Mouse (Mus musculus): ENCODE results near the gene Clybl. TPM values are rescaled to one million over a fixed set of nuclear protein-coding genes. Genes with fewer than 3 reads are reported as not detected.
A peak's percentile ranks its signal among the peaks of the same experiment; 100 is the strongest.

Gene Clybl
- polyA plus RNA-seq, 1 experiment from 2014 or later = 8.4 TPM

GRCm38 (mm10) chr14:122217221-122217620 is 35.7 kb downstream of the Clybl start:
- 94% methylated on average over 4 of the region's 4 CpGs for WGBS
- 0 out of 2 replicates have a peak, but pooled peaks cover 4% of the 10 kb centered on the region for H3K4me1 ChIP-seq (replicated peaks; ENCODE audit: control insufficient read depth, insufficient read depth, low read length)
- H3K9me3 ChIP-seq (ENCODE audit: control insufficient read depth, low read length) = no peaks in the 10 kb centered on the region
- H3K27ac ChIP-seq (ENCODE audit: low read length) = no peak overlapping the region
- H3K4me3 ChIP-seq (replicated peaks; ENCODE audit: low read length) = no peak overlapping the region
- no peak for ATAC-seq
- no peak overlapping the region for H3K4me2 ChIP-seq (ENCODE audit: low read length)
- no peaks in the 10 kb centered on the region for H3K36me3 ChIP-seq (ENCODE audit: control insufficient read depth, insufficient read depth)
- H3K27me3 ChIP-seq (replicated peaks; ENCODE audit: control insufficient read depth, insufficient read depth, low read length) = no peaks in the 10 kb centered on the region
- H3K9ac ChIP-seq (replicated peaks; ENCODE audit: low read depth, low read length) = no peak overlapping the region

GRCm38 (mm10) chr14:122222934-122223374 is 41.5 kb downstream of the Clybl start:
- Histone ChIP-seq H3K27me3 (replicated peaks; ENCODE audit: control insufficient read depth, insufficient read depth, low read length) (peaks cover 25% of the 10 kb centered on the region), H3K9me3 (ENCODE audit: control insufficient read depth, low read length) (no peaks in the 10 kb centered on the region), H3K27ac (ENCODE audit: low read length) (no peak overlapping the region), H3K36me3 (ENCODE audit: control insufficient read depth, insufficient read depth) (no peaks in the 10 kb centered on the region), H3K4me3 (replicated peaks; ENCODE audit: low read length) (no peak overlapping the region), H3K4me2 (ENCODE audit: low read length) (no peak overlapping the region), H3K9ac (replicated peaks; ENCODE audit: low read depth, low read length) (no peak overlapping the region), H3K4me1 (replicated peaks; ENCODE audit: control insufficient read depth, insufficient read depth, low read length) (peaks cover 9% of the 10 kb centered on the region)
- WGBS = 76% methylated on average over 10 of the region's 10 CpGs
- no peak for ATAC-seq

GRCm38 (mm10) chr14:122223461-122224102 is 42.1 kb downstream of the Clybl start:
- no peaks in the 10 kb centered on the region for H3K9me3 ChIP-seq (ENCODE audit: control insufficient read depth, low read length)
- H3K36me3 ChIP-seq (ENCODE audit: control insufficient read depth, insufficient read depth) = no peaks in the 10 kb centered on the region
- peak; percentile 94 for ATAC-seq
- H3K4me1 ChIP-seq (replicated peaks; ENCODE audit: control insufficient read depth, insufficient read depth, low read length) = peaks cover 9% of the 10 kb centered on the region
- no peak overlapping the region for H3K9ac ChIP-seq (replicated peaks; ENCODE audit: low read depth, low read length)
- no peak overlapping the region for H3K4me3 ChIP-seq (replicated peaks; ENCODE audit: low read length)
- H3K27ac ChIP-seq (ENCODE audit: low read length) = no peak overlapping the region
- H3K4me2 ChIP-seq (ENCODE audit: low read length) = peak overlapping the region; percentile 27
- H3K27me3 ChIP-seq (replicated peaks; ENCODE audit: control insufficient read depth, insufficient read depth, low read length) = peaks cover 25% of the 10 kb centered on the region
- WGBS = 23% methylated on average over 9 of the region's 9 CpGs

GRCm38 (mm10) chr14:122224103-122224494 is 42.6 kb downstream of the Clybl start:
- no peak overlapping the region for H3K4me3 ChIP-seq (replicated peaks; ENCODE audit: low read length)
- H3K27me3 ChIP-seq (replicated peaks; ENCODE audit: control insufficient read depth, insufficient read depth, low read length) = peaks cover 25% of the 10 kb centered on the region
- 46% methylated on average over 6 of the region's 6 CpGs for WGBS
- no peak overlapping the region for H3K9ac ChIP-seq (replicated peaks; ENCODE audit: low read depth, low read length)
- H3K9me3 ChIP-seq (ENCODE audit: control insufficient read depth, low read length) = no peaks in the 10 kb centered on the region
- no peak overlapping the region for H3K27ac ChIP-seq (ENCODE audit: low read length)
- ATAC-seq = no peak
- no peaks in the 10 kb centered on the region for H3K36me3 ChIP-seq (ENCODE audit: control insufficient read depth, insufficient read depth)
- H3K4me2 ChIP-seq (ENCODE audit: low read length) = peak overlapping the region; percentile 9; the same call in 1 of the 2 replicates
- peaks cover 11% of the 10 kb centered on the region for H3K4me1 ChIP-seq (replicated peaks; ENCODE audit: control insufficient read depth, insufficient read depth, low read length)

- H3K27ac ChIP-seq (ENCODE audit: low read length) = no peak overlapping the region
- 56% methylated on average over 8 of the region's 8 CpGs for WGBS
- H3K27me3 ChIP-seq (replicated peaks; ENCODE audit: control insufficient read depth, insufficient read depth, low read length) = peaks cover 25% of the 10 kb centered on the region
- H3K36me3 ChIP-seq (ENCODE audit: control insufficient read depth, insufficient read depth) = no peaks in the 10 kb centered on the region
- no peak overlapping the region for H3K4me2 ChIP-seq (ENCODE audit: low read length)
- H3K4me3 ChIP-seq (replicated peaks; ENCODE audit: low read length) = no peak overlapping the region
- H3K4me1 ChIP-seq (replicated peaks; ENCODE audit: control insufficient read depth, insufficient read depth, low read length) = peaks cover 11% of the 10 kb centered on the region
- H3K9ac ChIP-seq (replicated peaks; ENCODE audit: low read depth, low read length) = no peak overlapping the region
- H3K9me3 ChIP-seq (ENCODE audit: control insufficient read depth, low read length) = no peaks in the 10 kb centered on the region
- no peak for ATAC-seq
Measured at GRCm38 (mm10) chr14:122224501-122224928, 43.0 kb downstream of the Clybl start.

- no peak overlapping the region for H3K27ac ChIP-seq (ENCODE audit: low read length)
- ATAC-seq = no peak
- H3K9me3 ChIP-seq (ENCODE audit: control insufficient read depth, low read length) = no peaks in the 10 kb centered on the region
- H3K4me3 ChIP-seq (replicated peaks; ENCODE audit: low read length) = no peak overlapping the region
- no peak overlapping the region for H3K9ac ChIP-seq (replicated peaks; ENCODE audit: low read depth, low read length)
- no peak overlapping the region for H3K4me2 ChIP-seq (ENCODE audit: low read length)
- H3K36me3 ChIP-seq (ENCODE audit: control insufficient read depth, insufficient read depth) = no peaks in the 10 kb centered on the region
- 26% methylated on average over 7 of the region's 7 CpGs for WGBS
- H3K4me1 ChIP-seq (replicated peaks; ENCODE audit: control insufficient read depth, insufficient read depth, low read length) = peaks cover 14% of the 10 kb centered on the region
- peaks cover 27% of the 10 kb centered on the region for H3K27me3 ChIP-seq (replicated peaks; ENCODE audit: control insufficient read depth, insufficient read depth, low read length)
Measured at GRCm38 (mm10) chr14:122225479-122226132, 44.1 kb downstream of the Clybl start.

- Histone ChIP-seq H3K36me3 (ENCODE audit: control insufficient read depth, insufficient read depth) (no peaks in the 10 kb centered on the region), H3K27me3 (replicated peaks; ENCODE audit: control insufficient read depth, insufficient read depth, low read length) (peaks cover 29% of the 10 kb centered on the region), H3K9me3 (ENCODE audit: control insufficient read depth, low read length) (no peaks in the 10 kb centered on the region), H3K27ac (ENCODE audit: low read length) (no peak overlapping the region), H3K4me2 (ENCODE audit: low read length) (no peak overlapping the region), H3K9ac (replicated peaks; ENCODE audit: low read depth, low read length) (no peak overlapping the region), H3K4me3 (replicated peaks; ENCODE audit: low read length) (no peak overlapping the region), H3K4me1 (replicated peaks; ENCODE audit: control insufficient read depth, insufficient read depth, low read length) (peaks cover 15% of the 10 kb centered on the region)
- no peak for ATAC-seq
- WGBS = 50% methylated on average over 2 of the region's 2 CpGs
Measured at GRCm38 (mm10) chr14:122226133-122226515, 44.6 kb downstream of the Clybl start.

GRCm38 (mm10) chr14:122226666-122227453 is 45.4 kb downstream of the Clybl start:
- Histone ChIP-seq H3K27me3 (replicated peaks; ENCODE audit: control insufficient read depth, insufficient read depth, low read length) (peaks cover 30% of the 10 kb centered on the region), H3K9ac (replicated peaks; ENCODE audit: low read depth, low read length) (no peak overlapping the region), H3K9me3 (ENCODE audit: control insufficient read depth, low read length) (no peaks in the 10 kb centered on the region), H3K4me1 (replicated peaks; ENCODE audit: control insufficient read depth, insufficient read depth, low read length) (peaks cover 15% of the 10 kb centered on the region), H3K4me2 (ENCODE audit: low read length) (peak overlapping the region; percentile 3; the same call in 1 of the 2 replicates), H3K36me3 (ENCODE audit: control insufficient read depth, insufficient read depth) (no peaks in the 10 kb centered on the region), H3K4me3 (replicated peaks; ENCODE audit: low read length) (no peak overlapping the region), H3K27ac (ENCODE audit: low read length) (0 out of 2 replicates have a peak overlapping the region, but pooled peaks have one; percentile 35)
- WGBS = 31% methylated on average over 22 of the region's 22 CpGs
- no peak for ATAC-seq

- Histone ChIP-seq H3K4me2 (ENCODE audit: low read length) (0 out of 2 replicates have a peak overlapping the region, but pooled peaks have one; percentile 2), H3K27me3 (replicated peaks; ENCODE audit: control insufficient read depth, insufficient read depth, low read length) (peaks cover 30% of the 10 kb centered on the region), H3K9ac (replicated peaks; ENCODE audit: low read depth, low read length) (no peak overlapping the region), H3K36me3 (ENCODE audit: control insufficient read depth, insufficient read depth) (no peaks in the 10 kb centered on the region), H3K4me1 (replicated peaks; ENCODE audit: control insufficient read depth, insufficient read depth, low read length) (peaks cover 15% of the 10 kb centered on the region), H3K4me3 (replicated peaks; ENCODE audit: low read length) (no peak overlapping the region), H3K9me3 (ENCODE audit: control insufficient read depth, low read length) (no peaks in the 10 kb centered on the region), H3K27ac (ENCODE audit: low read length) (no peak overlapping the region; the same call in 1 of the 2 replicates)
- ATAC-seq = no peak
- 7% methylated on average over 14 of the region's 14 CpGs for WGBS
Measured at GRCm38 (mm10) chr14:122227454-122227951, 46.0 kb downstream of the Clybl start.
